Mouse (Mus musculus) lung, adult 18-20 months (tissue): ENCODE results near the gene Tfcp2l1.
"Not testable (repeated sequence)": the region's sequence is repeated elsewhere in the genome, so short reads cannot be mapped to it uniquely, and the experiment has no call there.

Experiments used
- DNase-seq, 2 experiments: peaks; one replicate each; pipeline ENCODE4 v3.0.0; 2022; ENCODE audit warnings: mixed read lengths in 2 of 2

The Tfcp2l1 gene

DNA sequence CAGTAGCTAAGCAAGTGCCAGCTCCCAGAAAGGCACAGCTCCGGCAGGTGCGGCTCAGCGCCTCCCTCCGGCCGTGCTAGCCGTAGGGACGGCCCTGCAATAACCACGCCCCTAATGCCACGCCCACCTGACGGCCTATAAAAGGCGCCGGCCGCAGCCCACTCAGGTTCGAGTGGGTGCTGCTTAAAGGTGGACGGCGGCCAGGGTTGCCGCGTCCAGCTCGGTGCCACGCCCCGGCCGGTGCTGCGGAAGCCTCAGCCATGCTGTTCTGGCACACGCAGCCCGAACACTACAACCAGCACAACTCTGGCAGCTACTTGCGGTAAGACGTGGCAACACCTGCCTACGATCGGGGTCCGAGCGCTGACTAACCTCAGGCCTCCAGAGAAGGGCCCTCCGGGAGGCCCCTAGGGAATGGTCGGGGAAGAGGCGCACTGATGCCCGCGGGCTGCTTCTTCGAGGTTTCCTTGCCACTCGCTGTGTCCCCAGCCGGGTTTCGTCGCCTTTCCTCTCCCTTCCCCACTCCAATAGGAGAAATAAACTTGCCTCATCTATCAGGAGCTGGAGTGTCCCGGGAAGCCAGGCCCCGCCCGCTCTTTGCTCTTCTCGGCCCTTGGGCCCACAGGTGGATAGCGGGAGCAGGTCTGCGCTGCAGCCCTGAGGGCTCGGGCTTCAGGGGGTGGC, at the start of gene Tfcp2l1:
Gene Tfcp2l1, plus strand, starts transcription at position 165 of the 684 bp plus-strand sequence.
- peak; percentile 89 to 90 for DNase-seq

GRCm38 (mm10) chr1:118580174-118580702, 47.5 kb upstream of the Tfcp2l1 start:
- DNase-seq, result no peak

DNA sequence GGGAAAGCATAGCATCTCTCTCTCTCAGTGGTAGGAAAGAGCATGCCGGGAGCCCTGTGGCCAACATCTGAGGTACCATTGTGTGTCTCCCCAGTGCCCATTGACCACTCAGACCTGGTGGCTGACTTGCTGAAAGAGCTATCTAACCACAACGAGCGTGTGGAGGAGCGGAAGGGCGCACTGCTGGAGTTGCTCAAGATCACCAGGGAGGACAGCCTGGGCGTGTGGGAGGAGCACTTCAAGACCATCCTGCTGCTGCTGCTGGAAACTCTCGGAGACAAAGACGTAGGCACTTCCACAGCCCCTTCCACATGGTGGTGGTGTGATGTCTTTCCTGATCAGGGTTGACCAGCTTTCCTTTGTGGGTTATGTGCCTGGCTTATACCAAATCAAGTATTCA, 46.6 kb upstream of the Tfcp2l1 start:
- no peak for DNase-seq

- peak; percentile 49 to 73 for DNase-seq
Observed at GRCm38 (mm10) chr1:118589721-118590120, 38.0 kb upstream of the Tfcp2l1 start.

DNA sequence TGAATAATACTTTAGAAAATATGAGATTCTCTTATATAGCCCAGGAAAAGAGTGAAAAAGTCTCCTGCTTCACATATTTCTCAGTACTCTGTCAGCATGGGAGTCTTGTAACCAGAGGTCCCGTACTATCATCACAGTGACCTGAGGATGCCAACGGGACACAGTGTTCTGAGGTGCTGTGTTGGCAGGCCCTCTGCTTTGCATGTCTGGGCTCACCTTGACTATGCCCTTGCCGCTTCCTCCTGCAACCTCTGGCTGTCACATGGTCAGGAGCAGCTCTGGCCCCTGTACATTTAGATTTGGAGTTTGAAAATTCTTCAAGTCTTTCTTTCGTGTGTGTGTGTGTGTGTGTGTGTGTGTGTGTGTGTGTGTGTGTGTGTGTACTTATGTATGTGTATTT, 34.8 kb upstream of the Tfcp2l1 start:
- no peak for DNase-seq

GRCm38 (mm10) chr1:118595395-118595794, 32.4 kb upstream of the Tfcp2l1 start:
- no peak for DNase-seq

- peak in 1 of 2 experiments; percentile 37 for DNase-seq
Observed at GRCm38 (mm10) chr1:118597475-118598213, 30.1 kb upstream of the Tfcp2l1 start.

GRCm38 (mm10) chr1:118598339-118598738, 29.4 kb upstream of the Tfcp2l1 start:
- peak in 1 of 2 experiments; percentile 48 for DNase-seq

DNA sequence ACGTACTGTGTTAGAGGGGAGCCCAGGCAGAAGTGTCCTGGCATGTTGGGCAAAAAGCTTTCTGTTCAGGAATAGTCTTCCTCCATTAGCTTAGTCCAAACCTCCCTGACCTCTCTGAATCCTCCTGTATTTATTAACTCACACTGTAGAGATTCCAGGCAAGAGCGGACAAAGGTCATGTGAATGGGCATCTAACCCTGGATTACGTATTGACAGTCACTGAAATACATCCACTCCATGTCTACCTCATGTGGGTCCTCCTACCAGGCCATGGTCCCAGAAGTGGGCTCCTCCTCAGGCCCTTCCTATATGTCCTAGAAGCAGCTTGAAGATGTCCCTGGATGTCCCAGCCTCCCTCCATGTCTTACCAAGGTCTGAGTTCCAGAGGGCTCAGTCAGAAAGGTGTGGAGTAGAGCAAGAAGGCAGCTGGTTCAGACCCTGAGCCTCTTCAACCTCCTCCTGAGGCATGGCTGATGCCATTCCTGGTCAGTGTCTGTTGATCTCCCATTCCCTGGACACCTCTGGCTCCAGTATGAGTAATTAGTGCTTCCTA, 14.0 kb upstream of the Tfcp2l1 start:
- DNase-seq, result no peak

DNA sequence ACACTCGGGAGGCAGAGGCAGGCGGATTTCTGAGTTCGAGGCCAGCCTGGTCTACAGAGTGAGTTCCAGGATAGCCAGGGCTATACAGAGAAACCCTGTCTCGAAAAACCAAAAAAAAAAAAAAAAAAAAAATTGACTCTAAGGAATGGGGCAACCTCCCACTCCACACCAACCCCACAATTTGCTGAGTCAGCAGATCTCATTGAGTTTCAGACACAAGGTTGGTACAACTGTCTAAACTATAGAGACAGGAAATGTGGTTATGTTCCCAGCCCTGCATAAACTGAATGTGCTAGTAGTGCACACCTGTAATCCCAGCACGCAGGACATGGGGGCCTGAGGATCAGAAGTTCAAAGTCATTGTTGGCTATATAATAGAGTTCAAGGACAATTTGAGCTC, 6.7 kb upstream of the Tfcp2l1 start:
- not testable (repeated sequence) for DNase-seq

- no peak for DNase-seq
Observed at GRCm38 (mm10) chr1:118622857-118623256, 4.9 kb upstream of the Tfcp2l1 start.

GRCm38 (mm10) chr1:118625461-118625860, 2.3 kb upstream of the Tfcp2l1 start:
- DNase-seq, result no peak

DNA sequence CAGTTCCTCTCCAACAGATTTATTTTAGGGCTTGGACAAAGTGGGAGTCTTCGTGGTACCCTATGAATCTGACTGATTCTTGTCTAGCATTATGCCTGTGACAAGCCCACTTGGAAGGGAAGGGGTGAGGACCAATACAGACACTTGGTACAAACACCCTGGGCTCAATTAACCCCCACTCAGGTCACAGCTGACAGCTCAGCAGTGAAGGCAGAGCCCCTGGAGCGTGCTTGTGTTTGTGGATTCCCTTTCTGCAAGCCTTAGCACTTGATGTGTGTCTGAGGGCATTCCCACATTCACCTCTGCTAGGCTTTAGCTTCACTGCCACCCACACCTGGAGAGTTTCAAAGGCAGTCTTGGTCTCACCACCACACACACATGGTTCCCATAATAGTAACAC, 1.8 kb upstream of the Tfcp2l1 start:
- DNase-seq, result no peak

DNA sequence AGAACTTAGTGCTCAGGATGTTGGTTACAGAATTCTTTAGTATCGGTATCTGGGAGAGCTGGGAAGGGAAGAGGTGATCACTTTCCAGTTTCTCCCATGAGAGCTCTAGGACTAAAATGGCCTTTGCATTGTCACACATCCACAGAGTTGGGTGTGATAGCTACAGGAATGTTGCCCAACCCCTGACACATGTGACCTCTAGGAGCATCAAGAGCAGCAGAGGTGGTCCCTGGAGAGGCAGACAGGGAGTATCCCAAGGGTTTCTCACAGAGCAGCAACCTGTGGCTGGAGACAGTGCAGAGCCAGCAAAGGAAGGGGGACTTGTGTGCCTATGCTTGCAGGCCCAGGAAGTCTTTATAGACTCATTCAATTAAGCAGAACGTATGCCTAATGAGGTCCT, 1.3 kb upstream of the Tfcp2l1 start:
- DNase-seq, result no peak

DNA sequence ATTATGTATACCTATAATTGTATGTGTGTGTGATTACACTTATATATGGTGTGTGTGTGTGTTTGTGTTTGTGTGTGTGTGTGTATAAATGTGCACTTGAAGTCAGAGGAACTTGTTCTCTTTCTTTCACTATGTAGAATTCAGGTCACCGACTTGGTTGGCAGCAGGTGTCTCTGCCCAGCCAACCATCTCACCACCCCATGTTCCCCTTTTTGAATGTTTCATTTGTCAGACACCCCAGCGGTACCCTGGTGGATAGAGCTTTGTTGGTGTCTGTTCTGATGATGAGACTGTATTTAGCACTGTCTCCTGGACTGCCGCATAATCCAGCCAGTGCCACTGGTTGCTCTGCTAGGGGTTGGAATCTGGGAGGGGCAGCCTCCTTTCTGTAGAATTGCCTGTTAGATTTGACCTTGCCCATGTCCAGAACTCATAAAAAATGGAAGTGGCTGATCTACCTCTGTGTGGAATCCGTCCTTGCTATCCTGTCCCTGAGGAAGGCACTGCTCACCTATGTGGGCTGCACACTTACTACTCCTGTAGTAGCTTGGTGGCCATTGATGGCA, 5.8 kb downstream of the Tfcp2l1 start:
- no peak for DNase-seq

DNA sequence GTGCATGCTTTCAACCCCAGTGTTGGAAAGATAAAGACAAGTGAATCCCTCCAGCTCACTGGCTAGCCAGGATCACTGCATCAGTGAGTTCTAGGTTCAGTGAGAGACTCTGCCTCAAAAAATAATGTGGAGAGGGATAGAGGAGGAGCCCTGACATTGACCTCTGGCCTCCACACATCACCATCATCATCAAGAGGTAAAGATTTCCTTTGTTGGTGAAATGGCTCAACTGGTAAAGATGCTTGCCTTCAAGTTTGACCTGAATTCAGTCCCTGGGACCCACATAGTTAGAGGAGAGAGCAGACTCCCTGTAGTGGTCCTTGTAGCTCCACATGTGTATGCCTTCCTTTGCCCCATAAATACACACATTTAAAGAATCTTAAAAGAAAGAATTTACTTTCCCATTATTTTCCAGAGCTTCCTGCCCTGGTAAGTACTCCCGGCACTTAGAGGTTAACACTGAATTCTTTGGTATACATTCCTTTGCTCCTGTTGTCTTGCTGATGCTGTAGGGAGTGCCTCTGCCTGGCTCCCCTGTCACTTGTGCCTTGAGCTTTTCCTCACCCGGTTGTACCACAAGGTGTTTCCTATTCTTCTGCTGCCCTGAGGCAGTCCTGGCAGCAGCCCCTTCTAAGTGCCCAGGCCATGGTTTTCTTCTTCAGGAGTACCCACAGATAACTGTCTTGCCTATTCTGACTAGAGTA, 14.7 kb downstream of the Tfcp2l1 start:
- no peak for DNase-seq

DNA sequence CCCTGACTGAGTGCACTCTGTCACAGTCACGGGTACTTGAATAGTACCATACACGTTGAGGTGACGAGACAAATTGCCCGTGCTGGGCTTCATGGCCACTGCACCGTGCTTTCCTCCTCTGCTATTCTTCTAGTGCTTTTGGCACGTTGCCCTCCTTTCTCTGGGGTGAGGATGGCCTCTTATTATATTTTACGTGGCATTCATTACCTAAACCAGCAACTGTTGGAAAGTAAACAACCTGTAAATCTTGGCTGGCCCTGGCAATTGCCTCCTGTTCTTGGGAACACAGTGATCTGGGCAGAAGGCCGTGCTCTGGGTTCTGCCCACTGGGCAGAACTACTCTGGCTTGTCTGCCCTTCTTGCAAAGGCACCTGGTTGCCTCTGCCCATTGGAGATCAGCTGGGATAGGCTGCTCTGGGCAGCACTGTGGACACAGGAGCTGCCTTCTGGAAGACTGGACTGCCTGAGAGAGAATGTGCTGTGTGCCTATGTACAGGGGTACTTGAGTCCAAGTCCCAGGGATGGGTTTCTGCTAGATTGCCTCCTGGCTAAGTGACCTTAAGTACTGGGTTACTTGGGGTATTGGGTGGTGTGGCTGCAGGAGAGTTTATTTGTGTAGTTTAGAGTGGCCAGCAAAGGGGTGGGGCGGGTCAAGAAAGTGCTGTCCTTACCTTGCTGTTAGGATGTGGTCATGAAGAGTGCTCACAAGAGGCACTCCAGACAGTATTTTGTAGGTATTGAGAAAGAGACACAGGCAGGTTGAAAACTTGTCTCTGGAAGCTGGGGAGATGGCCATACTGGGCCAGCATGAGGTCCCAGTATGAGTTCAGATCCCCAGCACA, 15.6 kb downstream of the Tfcp2l1 start:
- peak; percentile 73 to 84 for DNase-seq

- no peak for DNase-seq
Observed at GRCm38 (mm10) chr1:118645701-118646100, 18.0 kb downstream of the Tfcp2l1 start.

DNA sequence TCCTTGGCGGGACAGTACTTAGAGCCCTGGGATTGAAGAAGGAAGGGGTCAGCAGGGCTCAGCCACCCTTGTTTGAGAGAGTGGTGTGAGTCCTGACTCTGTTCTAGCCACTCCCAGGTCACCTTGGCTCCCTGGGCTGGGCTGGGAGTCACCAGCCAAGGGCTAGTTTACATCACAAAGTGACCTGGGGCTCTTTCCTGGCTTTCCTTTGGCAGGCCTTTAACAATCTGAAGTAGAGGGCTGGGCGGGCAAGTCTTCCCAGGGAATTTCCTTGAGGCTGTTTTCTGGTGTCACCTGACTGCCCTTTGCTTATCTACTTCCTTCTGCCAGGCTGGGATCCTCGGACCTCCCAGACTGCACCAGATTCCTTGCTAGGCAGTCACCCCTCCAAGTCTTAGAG, 20.3 kb downstream of the Tfcp2l1 start:
- DNase-seq, result peak; percentile 82 to 86

GRCm38 (mm10) chr1:118649933-118650770, 22.4 kb downstream of the Tfcp2l1 start:
- peak; percentile 69 to 82 for DNase-seq

- DNase-seq, result no peak
Observed at GRCm38 (mm10) chr1:118650771-118651080, 23.0 kb downstream of the Tfcp2l1 start.
